Comparison of ENCODE assay signal across 7 mouse cellular contexts in the genomic region with DNA sequence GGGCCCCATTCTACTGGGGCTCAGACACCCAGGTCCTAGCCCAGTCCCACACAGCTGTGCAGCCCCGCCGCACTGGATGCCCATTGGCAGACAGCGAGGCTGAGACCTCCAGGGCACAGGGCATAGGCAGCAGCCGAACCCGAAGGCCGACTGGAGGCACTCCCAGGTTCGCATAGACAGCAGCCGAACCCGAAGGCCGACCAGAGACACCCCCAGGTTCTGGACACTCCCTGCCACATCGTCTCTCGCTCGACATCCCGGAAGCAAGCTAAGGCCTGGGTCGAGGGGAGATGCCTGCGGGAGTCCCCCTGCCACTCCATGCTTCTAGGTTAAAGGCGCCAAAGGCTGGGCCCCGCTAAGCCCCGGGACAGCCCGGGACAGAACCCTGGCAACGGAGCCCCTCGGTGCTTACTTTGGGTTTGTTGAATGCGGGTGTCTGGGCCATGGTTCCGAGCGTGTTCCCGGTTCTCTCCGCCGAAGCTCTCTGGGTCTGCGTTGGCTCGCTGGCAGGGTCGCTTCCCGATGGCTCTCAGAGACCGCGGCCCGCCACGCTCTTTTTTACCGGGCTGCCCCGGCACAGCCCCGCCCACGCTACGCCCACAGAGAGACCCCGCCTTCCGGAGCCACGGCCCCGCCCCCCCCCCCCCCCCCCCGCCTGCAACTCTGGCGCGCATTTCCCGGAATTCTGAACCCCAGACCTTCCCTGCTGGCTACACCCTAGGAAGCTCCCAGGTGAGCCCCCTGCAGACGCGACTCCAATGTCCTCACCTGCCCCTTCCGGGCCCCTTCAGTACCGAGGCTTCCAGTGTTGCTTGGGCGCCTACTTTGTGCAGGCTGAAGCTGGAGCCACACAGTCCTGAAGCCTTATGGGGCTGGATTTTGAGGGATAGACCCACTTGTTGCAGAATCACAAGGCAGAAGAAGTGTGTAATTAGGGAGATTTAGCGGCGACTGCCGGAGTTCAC. TPM values are rescaled to one million over a fixed set of nuclear protein-coding genes. Genes with fewer than 3 reads are reported as not detected.
DNase-seq lines count a peak whose midpoint lies in the region; ATAC-seq and TF ChIP-seq lines count a peak whose summit lies in the region.

Ada (minus strand) TSS at position 593 of the 965 bp plus-strand sequence.

- H3K4me3 ChIP-seq in E14TG2a.4 (replicated peaks; ENCODE audit: low read length), result peak within 1 kb of the TSS; percentile 79
- peak within 1 kb of the TSS; percentile 51 for H3K4me3 ChIP-seq in embryonic fibroblast, embryonic 13.5 days (ENCODE audit: insufficient read depth, low read length)
- peak within 1 kb of the TSS; percentile 50 for H3K4me3 ChIP-seq in heart, postnatal 0 days (ENCODE audit: low read depth, low read length)
- peak within 1 kb of the TSS; percentile 60 for H3K4me3 ChIP-seq in stomach, embryonic 14.5 days (ENCODE audit: low read depth, low read length)

- peak; percentile 43 for DNase-seq in WW6 (ENCODE audit: low read depth, low spot score)
- peak; percentile 23 for DNase-seq in heart, postnatal 0 days (ENCODE audit: low spot score)
- DNase-seq in layer of hippocampus, postnatal 10 days (ENCODE audit: low spot score in 2 of 2), result peak; percentile 39 to 65
- peak; percentile 61 for DNase-seq in mesoderm, embryonic 11.5 days (ENCODE audit: low read depth, low spot score)

- TF ChIP-seq EP300 in heart, postnatal 0 days (IDR thresholded peaks at IDR 0.05; ENCODE audit: low read depth), result no peak

- H3K9ac ChIP-seq in heart, postnatal 0 days (replicated peaks; ENCODE audit: low read depth, low read length), result peak within 1 kb of the TSS; percentile 51
- peak within 1 kb of the TSS; percentile 50; the same call in 1 of the 2 replicates for H3K9ac ChIP-seq in stomach, embryonic 14.5 days (replicated peaks; ENCODE audit: low read depth, low read length)

- H3K9me3 ChIP-seq in E14TG2a.4 (ENCODE audit: low read length), result no peaks in the 10 kb centered on the region
- H3K9me3 ChIP-seq in heart, postnatal 0 days (replicated peaks; ENCODE audit: control insufficient read depth, low read length), result no peaks in the 10 kb centered on the region
- no peaks in the 10 kb centered on the region for H3K9me3 ChIP-seq in stomach, embryonic 14.5 days (ENCODE audit: control insufficient read depth, low read depth, low read length)

- WGBS in heart, postnatal 0 days, result 2% methylated on average over 53 of the region's 57 CpGs
- WGBS in stomach, embryonic 14.5 days, result under 1% methylated on average over 48 of the region's 57 CpGs

- peak; percentile 76 for ATAC-seq in heart, postnatal 0 days (ENCODE audit: insufficient read depth, low read depth)
- ATAC-seq in stomach, embryonic 14.5 days (ENCODE audit: insufficient number of reproducible peaks, insufficient read depth, low FRiP score, low read depth), result peak; percentile 73; the same call in 1 of the 2 replicates

- TF ChIP-seq POLR2A in embryonic fibroblast, embryonic 13.5 days (IDR thresholded peaks at IDR 0.05; ENCODE audit: low read depth, low read length), result peak; percentile 78

- peaks cover 19% of the 10 kb centered on the region for H3K4me1 ChIP-seq in E14TG2a.4 (replicated peaks; ENCODE audit: low read depth, low read length)
- H3K4me1 ChIP-seq in embryonic fibroblast, embryonic 13.5 days (ENCODE audit: control insufficient read depth, insufficient read depth, low read length), result no peaks in the 10 kb centered on the region
- peaks cover 7% of the 10 kb centered on the region for H3K4me1 ChIP-seq in heart, postnatal 0 days (ENCODE audit: control insufficient read depth, insufficient read depth)
- 0 out of 2 replicates have a peak, but pooled peaks cover 6% of the 10 kb centered on the region for H3K4me1 ChIP-seq in stomach, embryonic 14.5 days (ENCODE audit: control insufficient read depth, insufficient read depth, low read length)

- no peak within 1 kb of the TSS for H3K27ac ChIP-seq in embryonic fibroblast, embryonic 13.5 days (ENCODE audit: insufficient read depth, low read length)
- H3K27ac ChIP-seq in heart, postnatal 0 days (ENCODE audit: low read depth), result no peak within 1 kb of the TSS
- H3K27ac ChIP-seq in stomach, embryonic 14.5 days (ENCODE audit: low read length), result no peak within 1 kb of the TSS

- no peaks in the 10 kb centered on the region for H3K36me3 ChIP-seq in E14TG2a.4 (ENCODE audit: insufficient read depth, low read length)
- no peaks in the 10 kb centered on the region for H3K36me3 ChIP-seq in heart, postnatal 0 days (replicated peaks; ENCODE audit: control insufficient read depth, insufficient read depth, low read length)
- H3K36me3 ChIP-seq in stomach, embryonic 14.5 days (ENCODE audit: control insufficient read depth, insufficient read depth, low read length), result no peaks in the 10 kb centered on the region

- no peak for TF ChIP-seq CTCF in E14TG2a.4 (conservative IDR thresholded peaks at IDR 0.05; ENCODE audit: low read length)
- no peak for TF ChIP-seq CTCF in embryonic fibroblast, embryonic 13.5 days (IDR thresholded peaks at IDR 0.05; ENCODE audit: borderline replicate concordance, insufficient read depth, low read length)
- no peak for TF ChIP-seq CTCF in heart, postnatal 0 days (IDR thresholded peaks at IDR 0.05; ENCODE audit: low read depth)

- peak within 1 kb of the TSS; percentile 77 for H3K4me2 ChIP-seq in heart, postnatal 0 days (ENCODE audit: low read depth, low read length)
- peak within 1 kb of the TSS; percentile 97 for H3K4me2 ChIP-seq in stomach, embryonic 14.5 days (replicated peaks; ENCODE audit: low read depth, low read length)

- peaks cover 69% of the 10 kb centered on the region for H3K27me3 ChIP-seq in E14TG2a.4 (ENCODE audit: insufficient read depth, low read length)
- peaks cover 31% of the 10 kb centered on the region for H3K27me3 ChIP-seq in heart, postnatal 0 days (ENCODE audit: control insufficient read depth, insufficient read depth, low read length)
- peaks cover 2% of the 10 kb centered on the region; the same call in 1 of the 2 replicates for H3K27me3 ChIP-seq in stomach, embryonic 14.5 days (ENCODE audit: control insufficient read depth, insufficient read depth, low read length)

RNA-seq across cellular contexts. Expression of gene Ada, which starts in this region (rescaled TPM):
- 26.9 and 32.7 TPM in 2 replicates for polyA plus RNA-seq in embryonic fibroblast, embryonic 13.5 days (2011; ENCODE audit: insufficient read length, low read depth, missing spikeins)
- 2.4 and 4.1 TPM in 2 replicates for total RNA-seq in heart, postnatal 0 days (2014; rRNA removed; ENCODE audit: low replicate concordance)
- polyA plus RNA-seq in heart, postnatal 0 days (2015; fragmentation: Nextera tagmentation; extraction: Ambion mirVana), result 1.9 and 2.2 TPM in 2 replicates
- total RNA-seq in layer of hippocampus, postnatal 10 days (2021), result 1 to 10 TPM; 3.0 to 3.3 TPM
- 6.8 and 6.9 TPM in 2 replicates for polyA plus RNA-seq in stomach, embryonic 14.5 days (2014; fragmentation: Nextera tagmentation; extraction: Ambion mirVana)
